ENCODE assay signal across 22 mouse cellular contexts in genomic region chr4:98969946-98970345, GRCm38 (mm10). TPM values are rescaled to one million over a fixed set of nuclear protein-coding genes. Genes with fewer than 3 reads are reported as not detected.
DNase-seq lines count a peak whose midpoint lies in the region; ATAC-seq and TF ChIP-seq lines count a peak whose summit lies in the region.
"Had no signal": no experiment of that assay in that cellular context is flagged by ENCODE, and none has a peak within 500 bp of the region (broad histone marks: within the 10 kb centered on the region; RNA-seq: fewer than 3 reads in every experiment).

No protein-coding gene starts in this region.

- H3K27me3 ChIP-seq in heart, adult 2 months (ENCODE audit: control insufficient read depth, insufficient read depth, low read length): no peaks in the 10 kb centered on the region
- H3K27me3 ChIP-seq in liver, adult 2 months (ENCODE audit: control insufficient read depth, insufficient read depth, low read length): no peaks in the 10 kb centered on the region
- no peaks in the 10 kb centered on the region for H3K27me3 ChIP-seq in liver, embryonic 11.5 days (replicated peaks; ENCODE audit: control insufficient read depth, insufficient read depth, low read length)
- H3K27me3 ChIP-seq in CH12.LX (replicated peaks): no peaks in the 10 kb centered on the region
- H3K27me3 ChIP-seq: limb, embryonic 12.5 days had no signal

- no peak for ATAC-seq in liver, embryonic 11.5 days (replicated peaks; ENCODE audit: low FRiP score)
- no peak for ATAC-seq in inflammation-experienced regulatory T-cells, adult 6 months
- ATAC-seq: forebrain, postnatal 0 days; hindbrain, embryonic 16.5 days had no signal

- peak; percentile 49 for TF ChIP-seq CTCF in heart, adult 2 months (IDR thresholded peaks at IDR 0.05)
- peak; percentile 64 for TF ChIP-seq CTCF in liver, adult 2 months (IDR thresholded peaks at IDR 0.05; ENCODE audit: low read depth, low read length)
- peak in 1 of 2 experiments; percentile 67; a peak in 2 of 4 replicates for TF ChIP-seq CTCF in CH12.LX (conservative IDR thresholded peaks at IDR 0.05 in 1 of 2, IDR thresholded peaks at IDR 0.05 in 1 of 2; ENCODE audit: low read depth in 2 of 2, low read length in 2 of 2)
- TF ChIP-seq CTCF in cortical plate, adult 2 months (IDR thresholded peaks at IDR 0.05; ENCODE audit: extremely low read depth, insufficient read depth, low read length): peak; percentile 42

- TF ChIP-seq RAD21 in CH12.LX (IDR thresholded peaks at IDR 0.05; ENCODE audit: low read depth, low read length): peak; percentile 64

- H3K79me2 ChIP-seq in heart, adult 2 months (replicated peaks; ENCODE audit: control insufficient read depth, insufficient read depth, low read length): no peaks in the 10 kb centered on the region
- H3K79me2 ChIP-seq in liver, adult 2 months (ENCODE audit: control insufficient read depth, insufficient read depth, low read length): no peaks in the 10 kb centered on the region
- H3K79me2 ChIP-seq in CH12.LX (replicated peaks; ENCODE audit: control insufficient read depth, extremely low read depth, insufficient read depth, poor library complexity, severe bottlenecking): no peaks in the 10 kb centered on the region

- no peak for TF ChIP-seq POLR2A in heart, adult 2 months (IDR thresholded peaks at IDR 0.05; ENCODE audit: insufficient read depth, low read depth, low read length)
- no peak for TF ChIP-seq POLR2A in liver, adult 2 months (IDR thresholded peaks at IDR 0.05; ENCODE audit: extremely low read depth, insufficient read depth, low read length)
- TF ChIP-seq POLR2A in CH12.LX (IDR thresholded peaks at IDR 0.05; ENCODE audit: low read depth, low read length): no peak
- TF ChIP-seq POLR2A in cortical plate, adult 2 months (IDR thresholded peaks at IDR 0.05; ENCODE audit: extremely low read depth, insufficient read depth, low read length): no peak

- H3K36me3 ChIP-seq in heart, adult 2 months (ENCODE audit: control insufficient read depth, insufficient read depth, low read length): no peaks in the 10 kb centered on the region
- peaks cover 33% of the 10 kb centered on the region for H3K36me3 ChIP-seq in liver, adult 2 months (ENCODE audit: control insufficient read depth, insufficient read depth, low read length)
- peaks cover 13% of the 10 kb centered on the region; the same call in 1 of the 2 replicates for H3K36me3 ChIP-seq in liver, embryonic 11.5 days (ENCODE audit: control insufficient read depth, insufficient read depth, low read length)
- H3K36me3 ChIP-seq in CH12.LX (replicated peaks in 1 of 2; ENCODE audit: control insufficient read depth in 1 of 2, insufficient read depth in 1 of 2, low read length in 1 of 2): no peaks in the 10 kb centered on the region
- H3K36me3 ChIP-seq: G1E had no signal

- TF ChIP-seq EP300 in heart, adult 2 months (IDR thresholded peaks at IDR 0.05; ENCODE audit: insufficient read depth, low read depth, low read length): no peak
- TF ChIP-seq EP300 in CH12.LX (IDR thresholded peaks at IDR 0.05; ENCODE audit: low read length): no peak

- 92% methylated on average over 3 of the region's 3 CpGs for WGBS in heart, adult 2 months
- 73% methylated on average over 3 of the region's 3 CpGs for WGBS in liver, adult 2 months
- WGBS in liver, embryonic 11.5 days: 81% methylated on average over 3 of the region's 3 CpGs

- no peak overlapping the region for H3K4me2 ChIP-seq in liver, embryonic 11.5 days
- H3K4me2 ChIP-seq in CH12.LX (ENCODE audit: insufficient read depth, low read depth, poor library complexity, severe bottlenecking): no peak overlapping the region
- H3K4me2 ChIP-seq: limb, embryonic 12.5 days; lung, embryonic 14.5 days had no signal

- H3K4me3 ChIP-seq in heart, adult 2 months: no peak overlapping the region
- no peak overlapping the region for H3K4me3 ChIP-seq in liver, adult 2 months (ENCODE audit: insufficient read depth, low read depth, low read length)
- H3K4me3 ChIP-seq in liver, embryonic 11.5 days (ENCODE audit: low read depth, low read length): no peak overlapping the region
- H3K4me3 ChIP-seq in CH12.LX (replicated peaks in 1 of 3; ENCODE audit: low read depth in 2 of 3, low read length in 2 of 3, poor library complexity in 1 of 3): no peak overlapping the region
- H3K4me3 ChIP-seq in cortical plate, adult 2 months (ENCODE audit: insufficient read depth, low read length): no peak overlapping the region
- H3K4me3 ChIP-seq: erythroblast, embryonic 14.5 days; limb, embryonic 12.5 days had no signal

- H3K9ac ChIP-seq in heart, adult 2 months (ENCODE audit: low read depth, low read length): no peak overlapping the region
- H3K9ac ChIP-seq in liver, adult 2 months (ENCODE audit: low read depth, low read length): no peak overlapping the region
- H3K9ac ChIP-seq in liver, embryonic 11.5 days (ENCODE audit: low read depth, low read length): no peak overlapping the region
- H3K9ac ChIP-seq in CH12.LX (ENCODE audit: insufficient read depth, low read depth): no peak overlapping the region
- H3K9ac ChIP-seq: forebrain, postnatal 0 days; limb, embryonic 12.5 days; lung, embryonic 14.5 days had no signal

- H3K4me1 ChIP-seq in heart, adult 2 months (ENCODE audit: control insufficient read depth, insufficient read depth, low read length): no peaks in the 10 kb centered on the region
- H3K4me1 ChIP-seq in liver, adult 2 months (ENCODE audit: control insufficient read depth, insufficient read depth, low read length): no peaks in the 10 kb centered on the region
- H3K4me1 ChIP-seq in liver, embryonic 11.5 days (replicated peaks; ENCODE audit: control insufficient read depth, insufficient read depth, low read length): no peaks in the 10 kb centered on the region
- no peaks in the 10 kb centered on the region for H3K4me1 ChIP-seq in CH12.LX (ENCODE audit: control insufficient read depth in 1 of 2, insufficient read depth in 2 of 2)
- no peaks in the 10 kb centered on the region; the same call in 1 of the 2 replicates for H3K4me1 ChIP-seq in cortical plate, adult 2 months (ENCODE audit: control insufficient read depth, insufficient read depth, low read length)
- H3K4me1 ChIP-seq: limb, embryonic 12.5 days had no signal

- H3K9me3 ChIP-seq in liver, embryonic 11.5 days (ENCODE audit: control insufficient read depth, low read length): no peaks in the 10 kb centered on the region
- H3K9me3 ChIP-seq in CH12.LX (replicated peaks; ENCODE audit: low read length): no peaks in the 10 kb centered on the region
- H3K9me3 ChIP-seq: G1E; limb, embryonic 12.5 days had no signal

- dilution Hi-C loops in CH12.LX (cut with MboI; ENCODE audit: extremely low pct_ligation_motif_present, extremely low pct_unique_long_range_greater_than_20kb, low sequenced_read_pairs): no loop called here

- no peak for DNase-seq in heart, adult 2 months
- DNase-seq in heart, postnatal 4 days: no peak
- peak; percentile 21 for DNase-seq in liver, adult 2 months (ENCODE audit: extremely low read depth, low read depth, low spot score)
- DNase-seq in liver, embryonic 11.5 days (ENCODE audit: low spot score): no peak
- DNase-seq in CH12.LX (ENCODE audit: extremely low read depth): no peak
- DNase-seq: B cell, adult 2 months; cerebellum, adult 11 months; cerebellum, postnatal 25 days; forebrain, postnatal 0 days; gastrocnemius, postnatal 10 days; kidney, adult 9 months; lung, embryonic 14.5 days; midbrain, embryonic 14.5 days; retina, postnatal 1 day; right cerebral cortex, postnatal 4 days; thymus, postnatal 36 days had no signal

- intact Hi-C loops in heart, adult 2 months (cut with DNase I): loop anchor here (5.0 kb wide), 1 partner anchor 212 kb away; no protein-coding TSS in a partner anchor

- in situ Hi-C loops in CH12.LX (cut with MboI; ENCODE audit: low pct_ligation_motif_present, low pct_unique_long_range_greater_than_20kb, low sequenced_read_pairs): no loop called here

- no peak overlapping the region for H3K27ac ChIP-seq in heart, adult 2 months
- no peak overlapping the region for H3K27ac ChIP-seq in liver, adult 2 months (replicated peaks; ENCODE audit: insufficient read depth, low read depth, low read length)
- no peak overlapping the region for H3K27ac ChIP-seq in liver, embryonic 11.5 days (ENCODE audit: low read depth, low read length)
- H3K27ac ChIP-seq in CH12.LX (ENCODE audit: insufficient read depth, low read depth): no peak overlapping the region
- no peak overlapping the region for H3K27ac ChIP-seq in cortical plate, adult 2 months (ENCODE audit: insufficient read depth, low read length)
- H3K27ac ChIP-seq: limb, embryonic 12.5 days had no signal

TF ChIP-seq in CH12.LX, 34 proteins besides CTCF, POLR2A, EP300 and RAD21:
- TF ChIP-seq BHLHE40 (IDR thresholded peaks at IDR 0.05; ENCODE audit: low read depth, low read length) (no peak), SMC3 (IDR thresholded peaks at IDR 0.05; ENCODE audit: low read depth, low read length) (peak; percentile 51)

RNA-seq across cellular contexts. Expression of gene Usp1, which starts 46.3 kb away (rescaled TPM):
- total RNA-seq in heart, adult 2 months (2021): 10 to 100 TPM; 15.4 to 17.1 TPM
- 4.1 and 4.9 TPM in 2 replicates for polyA plus RNA-seq in heart, adult 2 months (2012; rRNA removed)
- total RNA-seq in heart, postnatal 4 days (2021): 10 to 100 TPM; 37.5 to 44.3 TPM
- 13.4 and 13.9 TPM in 2 replicates for total RNA-seq in liver, adult 2 months (2014; rRNA removed)
- polyA plus RNA-seq in liver, adult 2 months (2012; rRNA removed): 24.9 and 27.2 TPM in 2 replicates
- 109 and 122 TPM in 2 replicates for polyA plus RNA-seq in liver, embryonic 11.5 days (2014; fragmentation: Nextera tagmentation; extraction: Ambion mirVana)
- total RNA-seq in CH12.LX (2012; rRNA removed) (40.9 and 46.1 TPM in 2 replicates), CH12.LX (2014; rRNA removed) (142 and 149 TPM in 2 replicates)
- 115 and 118 TPM in 2 replicates for polyA plus RNA-seq in CH12.LX (2012; ENCODE audit: insufficient read length, low read depth)
- 12.5 and 13.5 TPM in 2 replicates for polyA plus RNA-seq in cortical plate, adult 2 months (2012; rRNA removed)
- 10 to 100 TPM; 13.8 to 23.4 (median 17.3) TPM for polyA plus RNA-seq in inflammation-experienced regulatory T-cells, adult 6 months (2017; shearing (Covaris generic))
